Mouse (Mus musculus) layer of hippocampus, adult 11-12 months (tissue): Measurements from ENCODE around the gene Sec24d.
A peak's percentile ranks its signal among the peaks of the same experiment; 100 is the strongest.
"Not testable (repeated sequence)": the region's sequence is repeated elsewhere in the genome, so short reads cannot be mapped to it uniquely, and the experiment has no call there.

Experiments used
- DNase-seq: peaks from one replicate; pipeline ENCODE4 v3.0.0; 2022; ENCODE audit warnings: low spot score

Gene Sec24d

DNA sequence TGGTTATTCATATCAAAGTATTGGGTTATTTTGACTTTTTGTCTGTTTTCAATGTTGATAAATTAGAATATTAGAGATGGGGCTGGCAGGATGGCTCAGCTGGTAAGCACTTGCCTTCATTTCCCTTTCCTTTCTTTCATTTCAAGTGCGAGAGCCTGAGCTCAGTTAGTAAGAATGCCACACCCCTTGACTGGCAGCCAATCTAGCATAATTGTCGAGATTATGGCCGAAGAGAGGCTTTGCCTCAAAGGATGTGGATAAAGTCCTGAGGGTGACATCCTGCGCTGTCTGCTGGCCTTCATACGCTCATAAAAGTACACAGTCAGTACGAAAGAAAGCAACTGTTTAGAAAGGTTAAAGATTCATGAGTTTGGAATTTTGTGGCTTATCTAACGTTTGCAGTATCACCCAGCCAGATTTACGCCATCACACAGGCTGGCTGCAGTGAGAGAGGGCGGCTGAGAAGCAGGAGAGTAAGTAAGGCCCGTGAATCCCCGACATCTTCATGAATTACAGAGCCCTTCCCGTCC lies 71.5 kb downstream of the Sec24d start:
- no peak for DNase-seq

DNA sequence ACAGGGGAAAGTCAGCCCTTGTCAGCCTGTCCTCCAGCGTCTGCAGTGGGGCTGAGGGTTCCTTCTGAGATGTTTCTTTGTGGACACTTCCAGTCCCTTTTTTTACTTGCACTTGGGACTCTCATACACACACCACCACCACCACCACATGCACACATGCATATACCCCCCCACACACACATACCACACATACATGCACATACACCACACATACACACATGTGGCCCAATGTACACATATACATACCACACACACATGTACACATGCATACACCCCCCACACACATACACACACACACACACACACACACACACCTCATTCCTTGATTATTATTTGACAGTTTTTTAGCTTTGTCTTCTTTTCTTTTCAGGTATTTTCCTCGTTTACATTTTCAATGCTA lies 73.8 kb downstream of the Sec24d start:
- DNase-seq = no peak

- DNase-seq = no peak
Measured at GRCm38 (mm10) chr3:123343690-123344089, 76.4 kb downstream of the Sec24d start.

- peak; percentile 33 for DNase-seq
Measured at GRCm38 (mm10) chr3:123348080-123348802, 81.0 kb downstream of the Sec24d start.

DNA sequence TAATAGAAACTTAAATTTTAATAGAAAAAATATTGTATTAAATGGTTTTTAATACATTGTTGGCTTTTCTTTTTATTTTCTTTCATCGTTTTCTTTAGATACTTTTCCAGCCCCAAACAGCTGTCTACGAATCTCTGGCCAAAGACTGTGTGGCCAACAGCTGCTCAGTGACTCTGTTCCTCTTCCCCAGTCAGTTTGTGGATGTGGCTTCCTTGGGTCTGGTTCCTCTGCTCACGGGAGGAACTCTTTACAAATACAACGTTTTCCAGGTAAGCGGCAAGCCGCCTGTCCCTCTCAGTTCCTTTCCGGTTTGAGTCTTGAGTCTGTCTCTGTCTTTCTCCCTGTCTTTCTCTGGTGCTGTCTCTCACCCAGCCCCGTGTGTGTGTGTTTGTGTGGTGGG lies 83.3 kb downstream of the Sec24d start:
- no peak for DNase-seq

GRCm38 (mm10) chr3:123351519-123351918 lies 84.3 kb downstream of the Sec24d start:
- DNase-seq = no peak

DNA sequence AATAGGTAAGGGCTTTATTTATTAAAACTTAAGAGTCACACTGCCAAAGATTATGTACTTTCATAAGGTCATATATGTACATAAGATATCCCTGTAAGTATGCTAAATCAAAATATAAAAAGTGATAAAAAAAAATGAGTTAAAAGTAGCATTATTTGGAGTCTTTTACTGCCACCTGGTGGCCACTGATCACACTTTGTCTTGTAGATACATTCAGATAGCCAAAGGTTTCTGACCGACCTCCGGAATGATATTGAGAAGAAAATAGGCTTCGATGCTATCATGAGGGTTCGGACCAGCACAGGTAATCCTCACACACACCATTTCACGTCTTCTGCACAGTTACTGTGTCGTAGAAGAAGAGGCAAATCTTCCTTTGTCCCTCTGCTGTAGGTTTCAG lies 85.9 kb downstream of the Sec24d start:
- peak; percentile 56 for DNase-seq

DNA sequence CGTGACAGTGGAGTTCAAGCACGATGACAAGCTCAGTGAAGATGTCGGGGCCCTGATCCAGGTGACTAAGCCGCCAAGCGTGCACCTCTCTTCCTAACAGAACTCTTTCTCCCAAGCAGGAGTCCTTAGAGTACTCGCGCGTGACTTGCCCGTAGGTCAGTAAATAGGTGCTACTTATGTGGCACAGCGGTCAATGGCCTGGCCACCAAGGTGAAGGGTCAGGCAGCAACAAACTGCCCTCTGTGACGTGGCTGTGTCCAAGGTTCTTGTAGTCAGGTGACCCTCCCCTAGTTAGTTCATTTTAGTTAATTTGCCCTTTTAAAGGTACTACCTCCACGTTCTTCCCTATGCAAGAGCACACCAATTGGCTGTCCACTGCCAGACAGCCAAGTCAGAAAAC lies 86.4 kb downstream of the Sec24d start:
- DNase-seq = no peak

DNA sequence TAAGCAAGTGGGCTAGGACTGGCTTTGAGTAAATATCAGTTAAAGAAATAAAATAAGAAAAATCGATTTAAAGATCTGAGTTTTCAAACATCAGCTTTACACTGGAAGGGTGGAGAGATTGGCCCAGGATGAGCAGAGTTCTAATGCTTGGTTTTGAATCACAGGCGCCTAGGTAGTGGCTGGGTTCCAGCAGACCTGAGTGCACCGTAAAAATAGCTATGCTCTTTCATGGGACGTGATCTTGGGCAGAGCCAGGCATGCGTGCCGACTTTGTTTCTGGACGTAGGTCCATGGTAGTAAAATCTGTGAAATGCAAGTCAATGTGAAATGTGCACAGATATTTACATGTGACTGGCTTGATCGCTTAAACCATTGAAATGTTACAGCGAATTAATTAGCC lies 87.1 kb downstream of the Sec24d start:
- no peak for DNase-seq

- DNase-seq = no peak
Measured at GRCm38 (mm10) chr3:123356377-123356991, 89.2 kb downstream of the Sec24d start.

GRCm38 (mm10) chr3:123366820-123367219 lies 99.6 kb downstream of the Sec24d start:
- not testable (repeated sequence) for DNase-seq

DNA sequence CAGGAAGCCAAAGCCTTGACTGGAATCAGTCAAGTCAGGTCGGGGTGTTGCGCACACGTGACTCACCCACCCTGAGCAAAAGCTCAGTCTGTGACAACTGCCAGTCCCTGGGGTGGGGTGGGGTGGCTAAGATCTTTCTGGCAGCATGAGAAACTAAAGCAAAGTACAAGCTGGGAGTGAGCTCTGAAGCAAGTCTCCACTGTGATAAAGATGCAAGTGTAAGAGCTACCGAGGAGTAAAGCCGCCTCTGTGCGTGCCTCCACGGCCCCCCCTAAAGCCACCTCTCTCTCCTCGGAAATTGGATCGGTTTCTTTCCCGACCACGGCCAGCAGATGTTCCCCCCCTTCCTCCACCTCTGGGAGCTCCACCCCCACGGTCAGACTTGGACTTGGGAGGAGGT lies 101.9 kb downstream of the Sec24d start:
- no peak for DNase-seq

GRCm38 (mm10) chr3:123370927-123371326 lies 103.7 kb downstream of the Sec24d start:
- no peak for DNase-seq

DNA sequence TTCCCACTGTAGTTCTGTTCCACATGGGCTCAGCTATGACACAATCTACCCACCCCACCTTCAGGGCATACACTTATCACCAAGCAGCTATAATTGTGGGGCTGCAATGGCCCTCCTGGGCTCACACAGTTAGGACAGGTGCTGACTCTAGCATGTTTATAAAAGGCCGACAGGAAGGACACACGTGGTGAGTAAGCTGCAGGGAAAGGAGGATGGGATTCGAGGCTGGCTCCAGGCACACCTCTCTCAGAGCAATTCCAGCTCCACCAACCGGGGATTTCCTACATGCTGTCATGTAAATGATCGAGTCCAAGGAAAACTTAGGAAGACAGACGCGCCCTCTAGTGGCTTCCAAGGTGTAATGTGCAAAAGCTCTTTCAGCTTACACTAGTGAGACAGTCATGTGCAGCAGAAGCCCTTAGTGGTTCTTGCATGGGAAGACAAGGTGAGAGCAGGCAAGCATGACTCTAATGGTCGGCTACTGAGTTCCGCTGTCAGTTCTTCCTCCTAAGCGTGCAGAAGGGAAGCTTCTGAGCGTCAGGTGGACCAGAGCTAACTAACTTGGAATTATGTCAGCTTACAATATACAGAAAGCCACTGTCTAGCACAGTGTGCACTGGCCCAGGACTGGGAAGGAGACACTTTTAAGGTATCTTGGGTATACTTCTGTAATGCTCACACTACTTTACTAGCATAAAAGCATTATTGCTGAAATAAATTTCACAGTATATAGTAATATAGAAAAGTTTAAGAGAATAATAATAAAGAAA lies 104.7 kb downstream of the Sec24d start:
- peak; percentile 71 for DNase-seq

DNA sequence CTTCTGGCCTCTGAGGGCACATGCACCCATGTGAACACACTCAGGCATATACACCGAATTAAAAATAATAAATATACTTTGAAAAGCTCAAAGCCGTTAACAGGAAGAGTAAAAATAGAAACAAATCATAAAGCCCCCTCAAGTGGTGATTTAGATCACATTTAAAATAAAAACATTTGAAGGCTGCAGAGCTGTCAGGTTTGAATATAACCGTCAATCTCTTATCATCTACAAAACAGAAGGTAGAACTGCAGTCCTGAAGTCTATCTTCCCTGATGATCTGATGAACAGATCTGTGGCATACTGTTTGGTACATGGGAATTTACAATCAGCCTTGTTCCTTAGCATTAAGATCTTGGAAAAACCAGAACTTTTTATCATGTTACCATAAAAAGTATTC lies 109.3 kb downstream of the Sec24d start:
- no peak for DNase-seq

DNA sequence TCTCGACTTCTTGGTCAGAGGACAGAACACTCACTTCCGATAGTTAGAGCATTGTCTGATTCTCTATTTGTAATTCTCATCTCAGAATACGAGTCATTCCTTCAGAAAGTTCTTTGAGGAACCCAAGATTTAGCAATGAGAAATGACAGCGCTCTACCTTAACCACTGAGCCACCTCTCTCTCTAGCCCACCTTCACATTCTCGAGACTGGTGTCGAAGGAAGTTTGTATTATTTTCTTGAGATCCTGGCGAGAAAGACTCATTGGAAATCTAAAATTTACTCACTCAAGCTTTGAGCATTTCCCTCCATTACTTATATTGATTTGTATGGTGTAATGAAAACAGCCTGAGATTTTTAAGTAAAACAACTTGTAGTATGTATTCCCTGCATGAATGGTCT lies 117.2 kb downstream of the Sec24d start:
- no peak for DNase-seq

- no peak for DNase-seq
Measured at GRCm38 (mm10) chr3:123385118-123385485, 117.8 kb downstream of the Sec24d start.

- peak; percentile 97 for DNase-seq
Measured at GRCm38 (mm10) chr3:123385486-123386156, 118.4 kb downstream of the Sec24d start, which contains the start of gene Mettl14. Gene Mettl14, minus strand, starts transcription at chr3:123386108.

- DNase-seq = not testable (repeated sequence)
Measured at GRCm38 (mm10) chr3:123386157-123386780, 119.0 kb downstream of the Sec24d start.

DNA sequence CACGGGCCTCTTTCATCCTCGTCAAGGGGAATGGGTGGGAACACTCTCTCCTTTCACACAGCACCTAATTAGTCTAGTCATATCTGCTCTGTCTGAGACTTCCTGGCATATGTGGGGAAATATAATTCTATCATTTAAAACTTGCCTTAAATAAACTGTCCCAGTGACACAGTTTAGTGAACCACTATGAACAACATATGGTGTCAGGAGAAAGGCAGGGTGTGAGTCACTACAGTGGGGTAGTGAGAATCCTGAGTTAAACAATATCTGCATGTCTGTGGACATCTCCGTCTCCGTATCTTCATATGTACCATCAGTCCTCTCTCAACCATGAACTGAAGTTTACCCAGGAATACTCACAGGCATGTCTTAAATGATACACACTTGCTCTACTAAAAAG lies 123.9 kb downstream of the Sec24d start:
- no peak for DNase-seq

- no peak for DNase-seq
Measured at GRCm38 (mm10) chr3:123395611-123396010, 128.4 kb downstream of the Sec24d start.
